ENCODE assay signal across 25 mouse cellular contexts in the genomic region with DNA sequence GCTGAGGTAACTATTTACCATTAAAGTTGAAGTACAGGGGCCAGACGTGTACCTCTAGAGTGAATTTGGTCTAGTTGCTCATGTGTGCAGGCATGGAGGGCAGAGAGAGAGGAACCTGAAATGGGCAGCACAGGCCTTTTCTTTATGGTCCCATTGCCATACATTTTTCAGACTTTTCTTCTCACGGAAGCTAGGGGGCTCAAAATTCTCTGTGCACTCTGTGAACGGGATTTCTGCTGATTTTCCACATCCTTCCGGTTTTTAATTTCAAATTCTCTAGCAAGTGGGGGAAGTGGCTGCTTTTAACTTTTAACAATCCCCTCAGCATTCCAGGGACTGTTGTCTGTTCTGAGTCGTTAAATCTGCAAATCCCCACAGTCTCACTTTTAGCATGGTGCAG.
DNase-seq lines count a peak whose midpoint lies in the region; ATAC-seq and TF ChIP-seq lines count a peak whose summit lies in the region.
"Had no signal": no experiment of that assay in that cellular context is flagged by ENCODE, and none has a peak within 500 bp of the region (broad histone marks: within the 10 kb centered on the region; RNA-seq: fewer than 3 reads in every experiment).

No protein-coding gene starts in this region.

- H3K27me3 ChIP-seq in intestine, postnatal 0 days (replicated peaks; ENCODE audit: control insufficient read depth, insufficient read depth, low read length), result no peaks in the 10 kb centered on the region
- no peaks in the 10 kb centered on the region for H3K27me3 ChIP-seq in intestine, embryonic 15.5 days (replicated peaks)
- H3K27me3 ChIP-seq in limb, embryonic 12.5 days, result no peaks in the 10 kb centered on the region
- no peaks in the 10 kb centered on the region for H3K27me3 ChIP-seq in limb, embryonic 10.5 days (ENCODE audit: low read depth, poor library complexity, severe bottlenecking)
- no peaks in the 10 kb centered on the region for H3K27me3 ChIP-seq in midbrain, postnatal 0 days (ENCODE audit: insufficient read depth, low read length)
- no peaks in the 10 kb centered on the region for H3K27me3 ChIP-seq in midbrain, embryonic 13.5 days
- H3K27me3 ChIP-seq: liver, embryonic 15.5 days; neural tube, embryonic 13.5 days; Patski had no signal

- no peaks in the 10 kb centered on the region for H3K9me3 ChIP-seq in intestine, postnatal 0 days (ENCODE audit: control insufficient read depth)
- no peaks in the 10 kb centered on the region for H3K9me3 ChIP-seq in intestine, embryonic 15.5 days
- no peaks in the 10 kb centered on the region for H3K9me3 ChIP-seq in limb, embryonic 12.5 days
- no peaks in the 10 kb centered on the region for H3K9me3 ChIP-seq in limb, embryonic 10.5 days (replicated peaks)
- no peaks in the 10 kb centered on the region for H3K9me3 ChIP-seq in midbrain, postnatal 0 days (ENCODE audit: low read length)
- no peaks in the 10 kb centered on the region for H3K9me3 ChIP-seq in midbrain, embryonic 13.5 days
- H3K9me3 ChIP-seq: liver, embryonic 15.5 days; neural tube, embryonic 13.5 days had no signal

- H3K9ac ChIP-seq in intestine, postnatal 0 days (ENCODE audit: low read depth, low read length), result no peak overlapping the region
- no peak overlapping the region for H3K9ac ChIP-seq in intestine, embryonic 15.5 days
- H3K9ac ChIP-seq in limb, embryonic 12.5 days (replicated peaks), result no peak overlapping the region
- no peak overlapping the region for H3K9ac ChIP-seq in midbrain, postnatal 0 days (replicated peaks; ENCODE audit: low read length, poor library complexity, severe bottlenecking)
- H3K9ac ChIP-seq in midbrain, embryonic 13.5 days (replicated peaks), result no peak overlapping the region
- H3K9ac ChIP-seq: liver, embryonic 15.5 days; neural tube, embryonic 13.5 days had no signal

- no peak overlapping the region for H3K4me2 ChIP-seq in intestine, postnatal 0 days (replicated peaks; ENCODE audit: low read depth)
- H3K4me2 ChIP-seq in intestine, embryonic 15.5 days (replicated peaks), result no peak overlapping the region
- H3K4me2 ChIP-seq in limb, embryonic 12.5 days, result no peak overlapping the region; the same call in 1 of the 2 replicates
- H3K4me2 ChIP-seq in midbrain, postnatal 0 days (ENCODE audit: low read depth, low read length, poor library complexity, severe bottlenecking), result no peak overlapping the region
- H3K4me2 ChIP-seq in midbrain, embryonic 13.5 days (replicated peaks), result no peak overlapping the region
- H3K4me2 ChIP-seq: heart, embryonic 11.5 days; liver, embryonic 15.5 days; neural tube, embryonic 13.5 days had no signal

- no peaks in the 10 kb centered on the region for H3K36me3 ChIP-seq in intestine, postnatal 0 days (ENCODE audit: control insufficient read depth, insufficient read depth)
- no peaks in the 10 kb centered on the region for H3K36me3 ChIP-seq in intestine, embryonic 15.5 days
- H3K36me3 ChIP-seq in limb, embryonic 12.5 days, result no peaks in the 10 kb centered on the region
- H3K36me3 ChIP-seq in limb, embryonic 10.5 days, result no peaks in the 10 kb centered on the region
- no peaks in the 10 kb centered on the region for H3K36me3 ChIP-seq in midbrain, postnatal 0 days (ENCODE audit: insufficient read depth, low read length)
- no peaks in the 10 kb centered on the region for H3K36me3 ChIP-seq in midbrain, embryonic 13.5 days
- H3K36me3 ChIP-seq: hindbrain, embryonic 10.5 days; liver, embryonic 15.5 days; neural tube, embryonic 13.5 days had no signal

- no peak overlapping the region for H3K4me3 ChIP-seq in intestine, postnatal 0 days (ENCODE audit: low read depth, low read length)
- no peak overlapping the region for H3K4me3 ChIP-seq in intestine, embryonic 15.5 days (replicated peaks)
- H3K4me3 ChIP-seq in limb, embryonic 12.5 days (replicated peaks), result no peak overlapping the region
- no peak overlapping the region for H3K4me3 ChIP-seq in limb, embryonic 10.5 days
- H3K4me3 ChIP-seq in midbrain, postnatal 0 days (ENCODE audit: low read depth, low read length), result no peak overlapping the region
- H3K4me3 ChIP-seq in midbrain, embryonic 13.5 days (replicated peaks), result no peak overlapping the region
- H3K4me3 ChIP-seq: erythroblast, embryonic 14.5 days; hindbrain, embryonic 10.5 days; liver, embryonic 15.5 days; neural tube, embryonic 13.5 days had no signal

- H3K27ac ChIP-seq in intestine, postnatal 0 days (ENCODE audit: low read depth, low read length), result no peak overlapping the region
- H3K27ac ChIP-seq in intestine, embryonic 15.5 days, result no peak overlapping the region
- peak overlapping the region; percentile 3; the same call in 1 of the 2 replicates for H3K27ac ChIP-seq in limb, embryonic 12.5 days
- H3K27ac ChIP-seq in limb, embryonic 10.5 days, result no peak overlapping the region; the same call in 1 of the 2 replicates
- no peak overlapping the region for H3K27ac ChIP-seq in midbrain, postnatal 0 days (ENCODE audit: low read depth, low read length)
- H3K27ac ChIP-seq in midbrain, embryonic 13.5 days, result no peak overlapping the region
- H3K27ac ChIP-seq: hindbrain, embryonic 10.5 days; liver, embryonic 15.5 days; neural tube, embryonic 13.5 days had no signal

- 45% methylated on average over 5 of the region's 5 CpGs for WGBS in intestine, postnatal 0 days
- 47% methylated on average over 5 of the region's 5 CpGs for WGBS in intestine, embryonic 15.5 days
- WGBS in limb, embryonic 12.5 days, result 17% methylated on average over 5 of the region's 5 CpGs
- WGBS in limb, embryonic 10.5 days, result 48% methylated on average over 5 of the region's 5 CpGs
- 43% methylated on average over 5 of the region's 5 CpGs for WGBS in midbrain, postnatal 0 days
- WGBS in midbrain, embryonic 13.5 days, result 44% methylated on average over 5 of the region's 5 CpGs

- DNase-seq in heart, adult 11 months, result peak; percentile 8
- DNase-seq in heart, postnatal 4 days, result no peak
- no peak for DNase-seq in limb, embryonic 10.5 days (ENCODE audit: low spot score)
- no peak for DNase-seq in midbrain, postnatal 0 days (ENCODE audit: low spot score)
- DNase-seq: adrenal gland, postnatal 10 days; cerebellum, adult 11 months; cerebellum, adult 9-10 months; embryo, embryonic 11 days; gastrocnemius, postnatal 10 days; kidney, adult 18-20 months; kidney, postnatal 25 days; layer of hippocampus, postnatal 36 days; left cerebral cortex, postnatal 4 days; liver; thymus, postnatal 4 days had no signal

- no peak for ATAC-seq in intestine, postnatal 0 days
- ATAC-seq in intestine, embryonic 15.5 days, result no peak
- ATAC-seq in limb, embryonic 12.5 days (ENCODE audit: insufficient number of reproducible peaks, insufficient read depth, low FRiP score, low TSS enrichment, low read depth), result no peak
- ATAC-seq in midbrain, postnatal 0 days (ENCODE audit: low FRiP score), result no peak
- ATAC-seq in midbrain, embryonic 13.5 days, result no peak
- ATAC-seq: Patski had no signal

- TF ChIP-seq CTCF in intestine, postnatal 0 days (IDR thresholded peaks at IDR 0.05; ENCODE audit: low read depth), result peak; percentile 29; the same call in 1 of the 2 replicates
- TF ChIP-seq CTCF in midbrain, postnatal 0 days (IDR thresholded peaks at IDR 0.05), result peak; percentile 57

- no peaks in the 10 kb centered on the region for H3K4me1 ChIP-seq in intestine, postnatal 0 days (replicated peaks; ENCODE audit: control insufficient read depth, insufficient read depth, low read length)
- no peaks in the 10 kb centered on the region for H3K4me1 ChIP-seq in intestine, embryonic 15.5 days (replicated peaks)
- peaks cover 47% of the 10 kb centered on the region for H3K4me1 ChIP-seq in limb, embryonic 12.5 days (replicated peaks)
- H3K4me1 ChIP-seq in limb, embryonic 10.5 days, result peaks cover 61% of the 10 kb centered on the region
- H3K4me1 ChIP-seq in midbrain, postnatal 0 days (ENCODE audit: insufficient read depth, low read length), result peaks cover 8% of the 10 kb centered on the region; the same call in 1 of the 2 replicates
- peaks cover 19% of the 10 kb centered on the region for H3K4me1 ChIP-seq in midbrain, embryonic 13.5 days (replicated peaks)
- H3K4me1 ChIP-seq: liver, embryonic 15.5 days had no signal
